Mouse (Mus musculus) cerebellum, postnatal 25 days (tissue): Measurements from ENCODE around the gene Snd1.

Source experiments
- DNase-seq, 2 experiments: peaks; one replicate each; pipeline ENCODE4 v3.0.0; 2021; ENCODE audit warnings: mixed read lengths in 2 of 2

The Snd1 gene

GRCm38 (mm10) chr6:28923837-28924236 is 448.9 kb downstream of the Snd1 start:
- DNase-seq, result no peak

DNA sequence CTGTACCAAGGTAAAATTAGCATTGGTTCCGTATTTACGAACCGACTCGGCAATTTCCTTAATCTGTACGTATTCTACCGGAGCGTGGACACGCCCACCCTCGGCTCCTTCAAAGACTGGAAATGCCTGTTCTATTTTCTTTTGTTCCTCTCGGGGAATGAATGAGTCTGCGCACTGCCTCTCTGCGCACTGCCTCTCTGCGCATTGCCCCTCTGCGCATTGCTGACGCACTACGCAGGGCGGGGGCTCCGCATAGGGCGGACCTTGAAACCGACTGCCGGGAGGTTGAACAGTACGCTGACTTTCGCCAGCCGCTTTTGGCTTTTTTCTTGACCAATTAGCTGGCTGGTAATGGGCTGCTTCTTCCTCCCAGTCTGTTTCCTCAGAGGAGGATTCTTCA is 453.0 kb downstream of the Snd1 start:
- DNase-seq, result peak in 1 of 2 experiments; percentile 50

- peak in 1 of 2 experiments; percentile 43 for DNase-seq
These were observed 454.3 kb downstream of the Snd1 start for GRCm38 (mm10) chr6:28929169-28929803.

DNA sequence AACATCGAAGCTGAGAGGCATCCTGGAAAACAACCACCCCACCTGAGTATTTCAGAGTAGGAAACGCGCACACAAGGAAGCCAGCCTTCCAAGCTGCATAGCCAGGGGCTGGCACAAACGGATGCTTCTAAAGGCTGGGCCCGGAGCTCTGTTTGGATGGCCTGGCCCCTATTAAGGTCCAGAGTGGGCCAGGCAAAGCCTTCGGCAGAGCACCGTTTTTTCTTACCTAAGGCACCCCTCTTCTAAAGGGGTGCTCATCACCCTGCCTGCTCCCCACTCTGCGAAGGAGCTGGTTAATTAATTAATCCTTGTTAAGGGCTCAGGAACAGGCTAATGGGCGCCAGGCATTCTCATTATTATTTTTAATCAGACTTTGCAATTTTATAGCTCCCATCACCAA is 456.3 kb downstream of the Snd1 start:
- no peak for DNase-seq

DNA sequence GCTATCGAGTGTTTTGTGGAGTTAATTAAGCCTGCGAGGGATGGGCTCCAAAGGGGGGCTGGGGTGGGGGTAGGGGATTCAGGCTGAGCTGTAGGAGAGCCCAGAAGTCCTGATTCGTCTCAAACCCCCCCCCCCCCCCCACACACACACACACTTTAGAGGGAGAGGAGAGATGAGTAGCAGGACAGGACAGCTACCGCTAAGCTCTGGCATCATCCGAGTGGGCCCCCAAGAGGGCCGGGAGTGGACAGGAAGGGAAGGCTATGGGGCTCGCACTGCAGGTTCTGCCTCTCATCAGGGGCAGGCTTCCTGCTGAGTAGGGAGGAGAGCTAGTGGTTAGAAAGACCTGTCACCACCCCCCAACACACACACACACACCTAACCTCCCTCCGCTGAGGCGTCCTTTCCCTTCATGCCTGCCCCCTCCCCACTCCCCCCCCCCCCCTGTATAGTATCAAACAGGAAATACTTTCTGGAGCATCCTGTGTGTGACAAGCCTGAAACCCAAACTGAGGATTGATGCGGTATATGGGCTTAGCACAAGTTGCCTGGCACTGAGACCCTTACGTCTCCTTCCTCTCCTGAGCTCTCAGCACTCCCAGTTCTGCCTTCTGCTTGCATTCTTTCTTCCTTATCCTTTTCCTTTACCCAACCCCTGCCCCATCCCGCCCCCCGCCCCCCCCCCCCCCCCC is 456.8 kb downstream of the Snd1 start:
- peak in 1 of 2 experiments; percentile 37 for DNase-seq

DNA sequence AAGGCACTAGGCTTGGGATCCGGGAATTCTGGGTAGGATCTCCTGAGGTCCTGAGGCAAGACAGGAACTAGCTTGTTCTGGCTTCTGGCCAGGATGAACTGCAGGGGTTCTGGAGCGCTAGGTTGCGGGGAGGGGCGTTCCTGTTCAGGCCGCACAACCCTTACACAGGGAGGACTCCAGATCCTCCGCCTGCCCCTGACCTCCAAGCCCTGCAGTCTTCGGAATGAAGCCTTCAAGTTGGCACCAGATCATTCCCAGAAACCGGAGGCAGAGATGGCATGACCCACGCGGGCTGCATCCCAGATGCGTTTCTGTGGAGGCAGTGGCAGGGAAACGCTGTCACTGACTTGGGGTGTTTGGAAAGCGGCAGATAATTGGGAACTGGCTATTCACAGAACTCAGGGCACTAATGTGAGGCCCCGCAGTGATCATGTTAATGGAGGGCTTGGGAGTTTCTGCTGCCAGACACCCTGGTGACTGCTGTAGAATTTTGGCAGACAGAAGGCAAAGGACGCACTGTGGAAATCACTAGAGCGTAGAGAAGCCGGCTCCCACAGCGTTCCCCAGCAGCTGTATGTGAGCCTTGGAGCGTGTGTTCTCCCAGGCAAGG is 457.5 kb downstream of the Snd1 start:
- DNase-seq, result peak; percentile 70 to 79

- no peak for DNase-seq
These were observed 460.8 kb downstream of the Snd1 start for GRCm38 (mm10) chr6:28935736-28936135.

DNA sequence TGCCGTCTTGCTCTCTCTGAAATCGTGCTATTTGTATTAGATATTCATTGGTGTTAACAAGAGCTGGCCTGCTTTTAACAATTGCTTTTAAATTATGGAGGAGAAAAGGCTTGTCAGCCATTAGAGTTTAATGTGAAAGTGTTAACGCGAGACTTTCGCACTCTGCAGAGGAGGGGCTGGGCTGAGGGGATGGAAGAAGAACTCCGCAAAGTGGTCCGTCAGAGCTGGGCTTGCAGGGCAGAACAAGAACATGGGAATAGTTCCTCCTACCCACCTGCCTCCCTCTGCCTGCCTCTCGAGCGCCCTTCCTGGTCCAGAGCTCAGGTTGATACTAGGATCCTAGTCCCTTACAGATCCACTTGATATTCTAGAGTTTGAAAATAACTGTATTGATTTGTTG is 472.3 kb downstream of the Snd1 start:
- no peak for DNase-seq

DNA sequence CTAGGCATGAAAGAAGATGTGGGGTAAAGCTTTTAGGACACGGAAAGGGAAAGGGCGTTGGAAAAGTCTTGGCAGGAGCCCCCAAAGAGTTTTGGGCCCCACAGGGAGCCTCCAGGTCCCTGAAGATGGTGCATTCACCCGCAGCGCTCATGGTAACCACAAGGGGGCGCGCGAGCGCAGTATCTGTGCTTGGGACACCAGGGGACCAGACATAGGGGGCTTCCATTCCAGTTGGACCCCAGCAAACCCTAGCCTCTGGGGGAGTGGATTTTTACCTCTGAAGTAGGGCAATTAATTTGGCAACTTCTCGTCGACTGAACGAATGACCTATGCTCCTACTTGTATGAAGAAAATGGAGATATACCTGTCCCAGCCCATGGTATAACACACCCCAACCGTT is 474.3 kb downstream of the Snd1 start:
- peak; percentile 87 to 92 for DNase-seq

- DNase-seq, result peak; percentile 78 to 87
These were observed 480.6 kb downstream of the Snd1 start for GRCm38 (mm10) chr6:28955581-28955980.

DNA sequence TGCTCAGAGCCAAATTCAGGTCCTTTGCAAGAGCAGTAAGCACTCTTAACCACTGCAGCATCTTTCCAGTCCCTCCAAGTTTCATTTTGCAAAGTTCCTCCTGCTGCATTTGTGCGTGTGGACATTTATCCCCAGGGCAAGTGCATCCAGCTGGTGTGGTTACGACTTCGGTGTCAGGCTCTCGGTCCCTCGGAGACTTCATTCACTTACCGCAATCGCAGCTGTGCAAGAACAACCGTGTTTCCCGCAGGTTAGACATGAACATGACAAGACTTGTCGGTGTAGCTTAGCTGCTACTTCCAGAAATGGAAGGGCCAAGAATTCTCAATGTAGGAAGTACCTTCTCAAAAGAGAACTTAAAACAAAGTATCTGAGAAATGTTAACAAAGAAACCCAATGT is 482.5 kb downstream of the Snd1 start:
- no peak for DNase-seq

GRCm38 (mm10) chr6:28963178-28963577 is 488.2 kb downstream of the Snd1 start:
- DNase-seq, result no peak

- DNase-seq, result no peak
These were observed 490.3 kb downstream of the Snd1 start for GRCm38 (mm10) chr6:28965264-28965663.

DNA sequence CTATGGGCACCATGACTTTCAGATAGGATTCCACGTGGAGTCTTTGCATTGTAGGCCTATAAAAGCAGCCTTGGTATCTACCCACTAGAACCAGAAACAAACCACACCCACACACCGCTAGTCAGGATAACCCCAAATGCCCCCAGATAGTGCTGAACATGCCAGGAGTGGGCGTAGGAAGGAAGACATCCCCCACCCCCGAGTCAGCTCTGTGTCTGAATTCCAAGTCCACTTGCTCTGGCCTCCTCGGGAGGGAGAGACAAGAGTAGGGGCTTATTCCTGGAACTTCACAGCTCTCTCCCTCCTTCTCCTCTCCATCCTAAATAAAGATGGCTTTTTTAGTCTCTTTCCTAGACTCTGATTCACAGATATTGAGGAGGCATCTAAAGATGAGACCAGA is 494.7 kb downstream of the Snd1 start:
- no peak for DNase-seq

GRCm38 (mm10) chr6:28970711-28971110 is 495.8 kb downstream of the Snd1 start:
- DNase-seq, result no peak

DNA sequence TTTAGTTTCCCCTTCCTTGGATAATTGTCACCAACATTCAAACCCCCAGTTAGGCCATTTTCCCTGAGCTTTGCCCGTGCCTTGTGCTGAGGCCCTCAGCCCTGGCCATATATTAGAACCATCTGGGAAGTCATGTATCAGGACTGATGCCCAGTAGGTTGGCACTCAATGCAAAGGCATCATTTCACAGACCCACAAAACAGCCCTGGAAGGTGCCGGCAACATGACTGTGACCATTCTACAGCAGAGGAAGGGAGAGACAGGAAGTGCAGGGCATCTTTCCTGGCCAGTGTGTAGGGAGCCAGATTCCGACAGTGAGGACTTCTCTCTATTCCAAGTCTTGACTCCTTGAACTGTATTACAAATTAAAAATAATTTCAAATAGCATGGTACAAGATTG is 499.6 kb downstream of the Snd1 start:
- peak; percentile 83 to 86 for DNase-seq

DNA sequence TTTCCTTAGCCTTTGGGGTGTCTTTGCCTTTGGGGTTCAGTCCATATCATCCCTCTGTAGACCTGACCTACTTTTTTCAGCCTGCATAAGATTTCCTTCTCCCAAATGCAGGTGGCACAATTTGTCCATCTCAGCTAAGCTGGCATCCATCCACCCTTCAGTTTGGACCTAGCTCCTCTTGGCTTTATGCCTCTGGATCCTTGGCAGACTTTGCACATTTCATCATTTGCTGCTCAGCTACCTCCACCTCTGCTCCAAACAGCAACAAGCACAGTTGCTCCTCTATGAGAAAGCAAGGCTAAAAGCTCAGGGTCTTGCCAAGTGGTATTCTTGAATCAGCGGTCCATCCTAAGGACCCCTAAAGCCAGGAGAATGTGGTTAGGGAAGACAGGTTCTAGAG is 500.2 kb downstream of the Snd1 start:
- peak; percentile 91 to 94 for DNase-seq

DNA sequence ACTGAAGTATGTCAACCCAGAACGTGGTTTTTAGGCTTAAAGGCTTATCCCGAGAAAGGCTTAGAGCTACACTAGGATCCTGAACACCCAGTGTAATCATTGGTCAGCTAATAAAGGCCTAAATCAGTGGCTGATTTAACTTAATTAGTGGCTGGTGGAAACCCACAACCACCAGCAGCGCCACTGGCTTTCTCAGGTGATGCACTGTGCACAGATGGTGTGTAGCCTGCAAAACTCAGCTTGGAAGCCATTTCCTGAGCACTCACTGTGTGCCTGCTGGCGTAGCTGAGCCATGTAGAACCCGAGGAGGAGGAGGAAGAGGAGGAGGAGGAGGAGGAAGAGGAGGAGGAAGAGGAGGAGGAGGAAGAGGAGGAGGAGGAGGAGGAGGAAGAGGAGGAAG is 503.1 kb downstream of the Snd1 start:
- peak; percentile 48 to 55 for DNase-seq

DNA sequence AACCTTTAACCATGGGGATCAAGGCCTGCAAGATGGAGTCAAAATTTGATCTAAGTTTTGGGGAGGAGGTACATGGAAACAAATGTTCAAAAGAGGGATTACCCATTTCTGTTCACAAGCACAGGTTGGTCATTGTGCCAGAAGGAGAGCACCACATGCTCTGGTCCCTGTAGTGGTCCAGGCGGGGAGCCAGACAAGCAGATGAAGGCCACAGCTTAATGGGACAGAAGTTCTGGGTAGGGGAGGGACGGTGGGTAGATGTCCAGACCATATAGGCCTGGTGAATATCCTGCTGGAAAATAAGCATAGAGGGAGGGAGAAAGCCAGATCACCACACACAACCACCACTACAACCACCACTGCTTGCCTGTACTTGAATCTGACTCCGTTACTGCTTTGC is 503.9 kb downstream of the Snd1 start:
- DNase-seq, result peak; percentile 64 to 72

GRCm38 (mm10) chr6:28979586-28979985 is 504.6 kb downstream of the Snd1 start:
- DNase-seq, result peak in 1 of 2 experiments; percentile 28

DNA sequence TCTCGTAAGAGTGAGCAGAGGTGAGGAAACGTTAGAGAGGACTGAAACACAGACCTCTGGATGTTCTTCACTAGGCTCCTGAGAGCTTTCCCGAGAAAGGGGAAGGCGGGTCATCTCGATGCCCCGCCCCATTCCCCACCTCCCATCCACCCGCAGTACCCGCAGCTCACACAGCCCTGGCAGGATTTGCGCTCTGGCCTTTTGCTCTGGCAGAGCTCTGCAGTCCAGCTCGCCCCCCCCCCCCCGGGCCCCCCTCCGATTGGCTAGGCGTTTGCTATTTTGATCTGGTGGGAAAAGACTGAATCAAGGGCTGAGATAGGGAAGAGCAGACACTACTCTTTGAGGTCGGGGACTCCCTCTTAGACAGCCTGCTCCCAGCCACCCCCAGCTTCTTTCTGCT is 505.3 kb downstream of the Snd1 start:
- DNase-seq, result peak; percentile 64 to 80

GRCm38 (mm10) chr6:28980750-28981584 is 506.0 kb downstream of the Snd1 start:
- DNase-seq, result peak; percentile 80 to 83

- DNase-seq, result no peak
These were observed 506.6 kb downstream of the Snd1 start for GRCm38 (mm10) chr6:28981585-28981948.
